Mouse (Mus musculus): ENCODE measurements around the gene Zfp706. TPM values are rescaled to one million over a fixed set of nuclear protein-coding genes. Genes with fewer than 3 reads are reported as not detected.
A peak's percentile ranks its signal among the peaks of the same experiment; 100 is the strongest.

The Zfp706 gene
- total and polyA plus RNA-seq, 3 experiments, result 33.1 to 261 (median 64.0) TPM

- Histone ChIP-seq H3K4me1 (ENCODE audit: control insufficient read depth in 1 of 2, insufficient read depth in 2 of 2, low read length in 2 of 2) (peaks cover 0 to 4% of the 10 kb centered on the region in 2 experiments; a peak in 1 of 4 replicates), H3K79me2 (ENCODE audit: control insufficient read depth, insufficient read depth, low read length, poor library complexity) (no peaks in the 10 kb centered on the region), H3K9me3 (replicated peaks; ENCODE audit: insufficient read depth, low read length) (no peaks in the 10 kb centered on the region), H3K27me3 (ENCODE audit: control insufficient read depth in 1 of 2, insufficient read depth in 2 of 2, low read length in 2 of 2) (no peaks in the 10 kb centered on the region), H3K36me3 (ENCODE audit: control insufficient read depth in 1 of 2, insufficient read depth in 2 of 2, low read length in 2 of 2) (peaks cover 0 to 7% of the 10 kb centered on the region in 2 experiments; a peak in 2 of 4 replicates), H3K9ac (ENCODE audit: control insufficient read depth, low read depth, low read length, poor library complexity, severe bottlenecking) (no peak overlapping the region), H3K27ac (ENCODE audit: control insufficient read depth, low read depth, low read length) (no peak overlapping the region), H3K4me3 (ENCODE audit: control insufficient read depth in 1 of 2, insufficient read depth in 1 of 2, low read depth in 2 of 2, low read length in 2 of 2) (no peak overlapping the region)
- TF ChIP-seq CHD1 (IDR thresholded peaks at IDR 0.05; ENCODE audit: low read depth, low read length) (no peak), CTCF (IDR thresholded peaks at IDR 0.05 in 2 of 3, conservative IDR thresholded peaks at IDR 0.05 in 1 of 3; ENCODE audit: control insufficient read depth in 1 of 3, insufficient read depth in 1 of 3, low read depth in 2 of 3, low read length in 3 of 3, poor library complexity in 1 of 3, severe bottlenecking in 1 of 3) (no peak), ZNF384 (IDR thresholded peaks at IDR 0.05; ENCODE audit: low read depth, low read length) (no peak), SIN3A (IDR thresholded peaks at IDR 0.05; ENCODE audit: low read length) (no peak), ETS1 (IDR thresholded peaks at IDR 0.05; ENCODE audit: low read depth, low read length) (no peak), NELFE (IDR thresholded peaks at IDR 0.05; ENCODE audit: low read depth, low read length) (no peak), RCOR1 (IDR thresholded peaks at IDR 0.05; ENCODE audit: low read depth, low read length) (no peak), HCFC1 (IDR thresholded peaks at IDR 0.05; ENCODE audit: low read depth, low read length) (no peak), GATA1 (IDR thresholded peaks at IDR 0.05; ENCODE audit: low read depth, low read length) (no peak)
- no peak for DNase-seq (ENCODE audit: low read depth, low spot score)
Observed at GRCm38 (mm10) chr15:37046131-37046530, 38.6 kb upstream of the Zfp706 start.

GRCm38 (mm10) chr15:37045456-37045855, 37.9 kb upstream of the Zfp706 start:
- peak in 1 of 3 experiments; percentile 24; a peak in 1 of 6 replicates for TF ChIP-seq CTCF (IDR thresholded peaks at IDR 0.05 in 2 of 3, conservative IDR thresholded peaks at IDR 0.05 in 1 of 3; ENCODE audit: control insufficient read depth in 1 of 3, insufficient read depth in 1 of 3, low read depth in 2 of 3, low read length in 3 of 3, poor library complexity in 1 of 3, severe bottlenecking in 1 of 3)
- TF ChIP-seq SIN3A (IDR thresholded peaks at IDR 0.05; ENCODE audit: low read length), result no peak
- peak; percentile 19; the same call in 1 of the 2 replicates for TF ChIP-seq SMC3 (IDR thresholded peaks at IDR 0.05; ENCODE audit: low read depth, low read length)
- TF ChIP-seq MAX (IDR thresholded peaks at IDR 0.05; ENCODE audit: low read length), result no peak
- TF ChIP-seq TAL1 (IDR thresholded peaks at IDR 0.05; ENCODE audit: low read length), result no peak
- TF ChIP-seq MYB (IDR thresholded peaks at IDR 0.05; ENCODE audit: low read depth, low read length), result no peak
- TF ChIP-seq USF2 (IDR thresholded peaks at IDR 0.05; ENCODE audit: borderline replicate concordance in 1 of 2, insufficient read depth in 1 of 2, low read depth in 1 of 2, low read length in 2 of 2), result no peak
- no peak overlapping the region for H3K4me3 ChIP-seq (ENCODE audit: control insufficient read depth in 1 of 2, insufficient read depth in 1 of 2, low read depth in 2 of 2, low read length in 2 of 2)
- H3K36me3 ChIP-seq (ENCODE audit: control insufficient read depth in 1 of 2, insufficient read depth in 2 of 2, low read length in 2 of 2), result peaks cover 0 to 7% of the 10 kb centered on the region in 2 experiments; a peak in 2 of 4 replicates
- H3K9me3 ChIP-seq (replicated peaks; ENCODE audit: insufficient read depth, low read length), result no peaks in the 10 kb centered on the region
- no peaks in the 10 kb centered on the region for H3K79me2 ChIP-seq (ENCODE audit: control insufficient read depth, insufficient read depth, low read length, poor library complexity)
- no peak overlapping the region for H3K9ac ChIP-seq (ENCODE audit: control insufficient read depth, low read depth, low read length, poor library complexity, severe bottlenecking)
- H3K27me3 ChIP-seq (ENCODE audit: control insufficient read depth in 1 of 2, insufficient read depth in 2 of 2, low read length in 2 of 2), result no peaks in the 10 kb centered on the region
- no peak for DNase-seq (ENCODE audit: low read depth, low spot score)
- H3K27ac ChIP-seq (ENCODE audit: control insufficient read depth, low read depth, low read length), result no peak overlapping the region
- peaks cover 0 to 4% of the 10 kb centered on the region in 2 experiments; a peak in 1 of 4 replicates for H3K4me1 ChIP-seq (ENCODE audit: control insufficient read depth in 1 of 2, insufficient read depth in 2 of 2, low read length in 2 of 2)

- TF ChIP-seq RAD21 (IDR thresholded peaks at IDR 0.05; ENCODE audit: low read depth, low read length), result no peak
- no peak for TF ChIP-seq ZKSCAN1 (IDR thresholded peaks at IDR 0.05; ENCODE audit: low read depth, low read length)
- no peak for TF ChIP-seq POLR2AphosphoS5 (IDR thresholded peaks at IDR 0.05; ENCODE audit: borderline replicate concordance, low read depth, low read length)
- no peak for TF ChIP-seq JUND (IDR thresholded peaks at IDR 0.05; ENCODE audit: low read depth, low read length)
- no peak for TF ChIP-seq GABPA (IDR thresholded peaks at IDR 0.05; ENCODE audit: low read depth, low read length)
- no peak for TF ChIP-seq USF2 (IDR thresholded peaks at IDR 0.05; ENCODE audit: borderline replicate concordance in 1 of 2, insufficient read depth in 1 of 2, low read depth in 1 of 2, low read length in 2 of 2)
- no peak for TF ChIP-seq SIN3A (IDR thresholded peaks at IDR 0.05; ENCODE audit: low read length)
- TF ChIP-seq MYC (IDR thresholded peaks at IDR 0.05; ENCODE audit: low read depth, low read length), result no peak
- no peak for TF ChIP-seq MAZ (IDR thresholded peaks at IDR 0.05; ENCODE audit: low read depth, low read length)
- no peak for TF ChIP-seq TCF12 (IDR thresholded peaks at IDR 0.05; ENCODE audit: low read depth, low read length)
- Histone ChIP-seq H3K9ac (ENCODE audit: control insufficient read depth, low read depth, low read length, poor library complexity, severe bottlenecking) (no peak overlapping the region), H3K27me3 (ENCODE audit: control insufficient read depth in 1 of 2, insufficient read depth in 2 of 2, low read length in 2 of 2) (no peaks in the 10 kb centered on the region), H3K4me3 (ENCODE audit: control insufficient read depth in 1 of 2, insufficient read depth in 1 of 2, low read depth in 2 of 2, low read length in 2 of 2) (no peak overlapping the region), H3K36me3 (ENCODE audit: control insufficient read depth in 1 of 2, insufficient read depth in 2 of 2, low read length in 2 of 2) (peaks cover 0 to 21% of the 10 kb centered on the region in 2 experiments; a peak in 2 of 4 replicates), H3K4me1 (ENCODE audit: control insufficient read depth in 1 of 2, insufficient read depth in 2 of 2, low read length in 2 of 2) (peaks cover 6 to 14% of the 10 kb centered on the region in 2 experiments; a peak in 3 of 4 replicates), H3K9me3 (replicated peaks; ENCODE audit: insufficient read depth, low read length) (no peaks in the 10 kb centered on the region), H3K27ac (ENCODE audit: control insufficient read depth, low read depth, low read length) (no peak overlapping the region), H3K79me2 (ENCODE audit: control insufficient read depth, insufficient read depth, low read length, poor library complexity) (no peaks in the 10 kb centered on the region)
- no peak for DNase-seq (ENCODE audit: low read depth, low spot score)
Observed at GRCm38 (mm10) chr15:37042559-37042958, 35.0 kb upstream of the Zfp706 start.

All from MEL (cell line).